Mouse (Mus musculus) CD4-positive, CD25-positive, alpha-beta regulatory T cell, adult 9 weeks (primary cell): ENCODE data around the gene Plac9a. TPM values are rescaled to one million over a fixed set of nuclear protein-coding genes. Genes with fewer than 3 reads are reported as not detected.

Experiments
- polyA plus RNA-seq: library from polyadenylated mRNA; unstranded; fragments of 100-300 nt; shearing (Covaris generic); gene quantifications from one replicate; pipeline ENCODE4 v1.2.1, GENCODE M21; 2017

Gene Plac9a
- not detected for polyA plus RNA-seq

GRCm38 (mm10) chr14:25903000-25903399 lies at the start of gene Plac9a:
Gene Plac9a (minus strand): TSS chr14:25903100.

GRCm38 (mm10) chr14:25938004-25938403 lies 35.1 kb upstream of the Plac9a start, which contains the start of gene Cphx1:
Gene Cphx1 (plus strand): TSS chr14:25938304.

GRCm38 (mm10) chr14:25927562-25927881 lies 24.6 kb upstream of the Plac9a start, which contains the start of gene Tmem254a:
Gene Tmem254a (minus strand): TSS chr14:25927672.

GRCm38 (mm10) chr14:25841991-25842687 lies 60.8 kb downstream of the Plac9a start, which contains the start of gene Anxa11:
Gene Anxa11 (plus strand): TSS chr14:25842156.

Other genes starting within 250 kb of the Plac9a start
- 13.1 TPM for gene Ppif, start 208.9 kb downstream of the Plac9a start, polyA plus RNA-seq
- 0.41 TPM for gene Zcchc24, start 134.1 kb downstream of the Plac9a start, polyA plus RNA-seq
- 70.4 TPM for gene Anxa11, start 60.9 kb downstream of the Plac9a start, polyA plus RNA-seq
- 12.0 TPM for gene Tmem254a, start 24.6 kb upstream of the Plac9a start, polyA plus RNA-seq
- not detected for gene Cphx1, start 35.2 kb upstream of the Plac9a start, polyA plus RNA-seq
- not detected for gene Duxbl1, start 75.5 kb upstream of the Plac9a start, polyA plus RNA-seq
- not detected for gene Gm9780, start 139.6 kb upstream of the Plac9a start, polyA plus RNA-seq
- gene Tmem254c, start 164.3 kb upstream of the Plac9a start, polyA plus RNA-seq, result 164 TPM
- gene Cphx2, start 178.4 kb upstream of the Plac9a start, polyA plus RNA-seq, result not detected
- not detected for gene Cphx3, start 179.2 kb upstream of the Plac9a start, polyA plus RNA-seq
- gene Duxbl2, start 215.2 kb upstream of the Plac9a start, polyA plus RNA-seq, result not detected